Mouse (Mus musculus): Measurements from ENCODE around the gene Eif2ak4.

DNA sequence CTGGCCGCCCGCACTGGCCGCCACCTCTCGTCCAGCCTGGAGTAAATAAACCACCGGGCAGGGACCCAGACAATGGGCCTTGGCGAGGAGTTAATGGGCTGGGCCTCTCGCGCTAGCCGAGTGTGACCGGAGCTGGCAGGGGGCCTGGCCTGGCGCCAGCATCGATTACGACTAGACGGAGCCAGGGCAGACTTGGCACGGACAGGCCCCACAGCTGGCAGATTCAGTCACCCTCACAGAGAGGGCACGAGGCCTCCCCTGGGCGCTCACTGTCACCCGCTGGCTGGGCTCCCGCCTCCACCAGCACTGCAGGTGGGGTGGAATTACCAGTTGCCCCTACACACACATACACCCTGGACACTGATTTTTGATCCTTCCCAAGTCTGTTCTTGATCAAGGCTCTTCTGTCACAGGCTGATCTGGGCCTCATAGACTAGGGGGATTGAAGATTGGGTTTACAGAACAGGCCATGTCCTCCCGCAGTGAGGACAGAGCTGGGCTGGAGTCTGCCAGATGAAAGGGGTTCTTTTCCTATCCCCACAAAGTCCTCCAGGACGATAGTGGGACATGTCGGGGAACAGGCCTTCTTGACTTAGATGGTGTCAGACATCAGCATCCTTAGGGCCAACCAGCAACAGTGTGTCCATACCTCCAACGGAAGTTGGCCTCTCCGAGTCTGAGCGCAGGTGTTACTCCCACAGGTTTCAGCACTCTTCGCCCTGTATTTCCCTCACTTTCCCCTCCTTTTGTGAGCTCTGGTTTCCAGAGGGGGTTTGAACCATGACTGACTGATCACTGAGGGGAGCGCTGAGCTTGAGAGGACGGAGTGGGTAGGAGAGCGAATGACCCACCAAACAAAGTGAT is 122.3 kb downstream of the Eif2ak4 start:
- TF ChIP-seq CTCF (IDR thresholded peaks at IDR 0.05; ENCODE audit: borderline replicate concordance, insufficient read depth, low read depth, low read length) (no peak), POLR2A (IDR thresholded peaks at IDR 0.05; ENCODE audit: borderline replicate concordance, insufficient read depth, low read length) (no peak)

All from cerebellum, adult 2 months (tissue).